Mouse (Mus musculus): Measurements from ENCODE around the gene Otop1. TPM values are rescaled to one million over a fixed set of nuclear protein-coding genes. Genes with fewer than 3 reads are reported as not detected.

Otop1 gene
- polyA plus RNA-seq, 1 experiment from 2014 or later: not detected

- Histone ChIP-seq H3K4me2 (peak overlapping the region; percentile 86), H3K27me3 (no peaks in the 10 kb centered on the region; the same call in 1 of the 2 replicates), H3K36me3 (peaks cover 24% of the 10 kb centered on the region), H3K27ac (replicated peaks) (peak overlapping the region; percentile 81), H3K4me1 (replicated peaks) (peaks cover 12% of the 10 kb centered on the region), H3K9ac (peak overlapping the region; percentile 86), H3K4me3 (peak overlapping the region; percentile 89), H3K9me3 (no peaks in the 10 kb centered on the region)
- 46% methylated on average over 9 of the region's 9 CpGs for WGBS
- ATAC-seq (ENCODE audit: low read depth): peak; percentile 58; the same call in 1 of the 2 replicates
Measured at GRCm38 (mm10) chr5:38259455-38260106, 16.2 kb upstream of the Otop1 start.

- peak within 1 kb of the TSS; percentile 89 for H3K4me3 ChIP-seq
- ATAC-seq (ENCODE audit: low read depth): peak; percentile 80
- no peaks in the 10 kb centered on the region; the same call in 1 of the 2 replicates for H3K27me3 ChIP-seq
- under 1% methylated on average over 40 of the region's 40 CpGs for WGBS
- H3K9me3 ChIP-seq: no peaks in the 10 kb centered on the region
- peaks cover 30% of the 10 kb centered on the region for H3K36me3 ChIP-seq
- H3K4me1 ChIP-seq (replicated peaks): peaks cover 12% of the 10 kb centered on the region
- H3K27ac ChIP-seq (replicated peaks): peak within 1 kb of the TSS; percentile 81
- H3K4me2 ChIP-seq: peak within 1 kb of the TSS; percentile 86
- peak within 1 kb of the TSS; percentile 86 for H3K9ac ChIP-seq
Measured at GRCm38 (mm10) chr5:38260107-38260682, 15.6 kb upstream of the Otop1 start, which contains the start of gene Tmem128. Gene Tmem128, plus strand, starts transcription at chr5:38260185.

- no peak for ATAC-seq (ENCODE audit: low read depth)
- no peak overlapping the region for H3K9ac ChIP-seq
- no peaks in the 10 kb centered on the region for H3K9me3 ChIP-seq
- no peak overlapping the region for H3K4me3 ChIP-seq
- H3K27ac ChIP-seq (replicated peaks): no peak overlapping the region
- H3K27me3 ChIP-seq: peaks cover 28% of the 10 kb centered on the region
- H3K36me3 ChIP-seq: peaks cover 52% of the 10 kb centered on the region
- no peak overlapping the region for H3K4me2 ChIP-seq
- peaks cover 1% of the 10 kb centered on the region for H3K4me1 ChIP-seq (replicated peaks)
- WGBS: 94% methylated on average over 3 of the region's 3 CpGs
Measured at GRCm38 (mm10) chr5:38270942-38271341, 4.8 kb upstream of the Otop1 start.

GRCm38 (mm10) chr5:38273831-38274230, 1.9 kb upstream of the Otop1 start:
- 90% methylated on average over 4 of the region's 4 CpGs for WGBS
- Histone ChIP-seq H3K9ac (no peak overlapping the region), H3K4me2 (no peak overlapping the region), H3K27me3 (peaks cover 57% of the 10 kb centered on the region), H3K9me3 (no peaks in the 10 kb centered on the region), H3K36me3 (peaks cover 27% of the 10 kb centered on the region), H3K4me3 (no peak overlapping the region), H3K27ac (replicated peaks) (no peak overlapping the region), H3K4me1 (replicated peaks) (peaks cover 21% of the 10 kb centered on the region)
- ATAC-seq (ENCODE audit: low read depth): no peak

- no peak for ATAC-seq (ENCODE audit: low read depth)
- 2% methylated on average over 19 of the region's 19 CpGs for WGBS
- Histone ChIP-seq H3K4me1 (replicated peaks) (peaks cover 21% of the 10 kb centered on the region), H3K9ac (no peak overlapping the region), H3K27me3 (peaks cover 81% of the 10 kb centered on the region), H3K4me2 (peak overlapping the region; percentile 37), H3K36me3 (peaks cover 4% of the 10 kb centered on the region), H3K4me3 (peak overlapping the region; percentile 15), H3K27ac (replicated peaks) (no peak overlapping the region), H3K9me3 (no peaks in the 10 kb centered on the region)
Measured at GRCm38 (mm10) chr5:38276451-38276850, 679 bp downstream of the Otop1 start.

- Histone ChIP-seq H3K4me3 (peak overlapping the region; percentile 37), H3K27ac (replicated peaks) (no peak overlapping the region), H3K4me1 (replicated peaks) (peaks cover 21% of the 10 kb centered on the region), H3K4me2 (peak overlapping the region; percentile 61), H3K9me3 (no peaks in the 10 kb centered on the region), H3K9ac (peak overlapping the region; percentile 26; the same call in 1 of the 2 replicates), H3K27me3 (peaks cover 81% of the 10 kb centered on the region), H3K36me3 (no peaks in the 10 kb centered on the region)
- peak; percentile 62; the same call in 1 of the 2 replicates for ATAC-seq (ENCODE audit: low read depth)
- under 1% methylated on average over 62 of the region's 65 CpGs for WGBS
Measured at GRCm38 (mm10) chr5:38277098-38277866, 1.5 kb downstream of the Otop1 start.

GRCm38 (mm10) chr5:38277936-38278600, 2.3 kb downstream of the Otop1 start:
- Histone ChIP-seq H3K4me3 (peak overlapping the region; percentile 37), H3K9ac (0 out of 2 replicates have a peak overlapping the region, but pooled peaks have one; percentile 26), H3K4me2 (peak overlapping the region; percentile 61), H3K4me1 (replicated peaks) (peaks cover 21% of the 10 kb centered on the region), H3K36me3 (no peaks in the 10 kb centered on the region), H3K27me3 (peaks cover 81% of the 10 kb centered on the region), H3K9me3 (no peaks in the 10 kb centered on the region), H3K27ac (replicated peaks) (no peak overlapping the region)
- ATAC-seq (ENCODE audit: low read depth): no peak
- WGBS: 21% methylated on average over 12 of the region's 12 CpGs

- H3K36me3 ChIP-seq: no peaks in the 10 kb centered on the region
- 59% methylated on average over 1 of the region's 1 CpGs for WGBS
- H3K27ac ChIP-seq (replicated peaks): no peak overlapping the region
- no peak overlapping the region for H3K4me2 ChIP-seq
- H3K9ac ChIP-seq: no peak overlapping the region
- H3K4me1 ChIP-seq (replicated peaks): peaks cover 21% of the 10 kb centered on the region
- H3K27me3 ChIP-seq: peaks cover 61% of the 10 kb centered on the region
- no peaks in the 10 kb centered on the region for H3K9me3 ChIP-seq
- H3K4me3 ChIP-seq: no peak overlapping the region
- no peak for ATAC-seq (ENCODE audit: low read depth)
Measured at GRCm38 (mm10) chr5:38280075-38280474, 4.3 kb downstream of the Otop1 start.

GRCm38 (mm10) chr5:38285724-38286123, 10.0 kb downstream of the Otop1 start:
- Histone ChIP-seq H3K36me3 (no peaks in the 10 kb centered on the region), H3K9ac (no peak overlapping the region)

GRCm38 (mm10) chr5:38288476-38288875, 12.7 kb downstream of the Otop1 start:
- Histone ChIP-seq H3K4me2 (no peak overlapping the region), H3K9ac (no peak overlapping the region), H3K27ac (replicated peaks) (no peak overlapping the region), H3K9me3 (no peaks in the 10 kb centered on the region), H3K36me3 (no peaks in the 10 kb centered on the region), H3K4me1 (replicated peaks) (no peaks in the 10 kb centered on the region), H3K27me3 (no peaks in the 10 kb centered on the region), H3K4me3 (no peak overlapping the region)
- no peak for ATAC-seq (ENCODE audit: low read depth)
- WGBS: 92% methylated on average over 3 of the region's 3 CpGs

More at GRCm38 (mm10) chr5:38285724-38286123, 10.0 kb downstream of the Otop1 start:
- no peaks in the 10 kb centered on the region for H3K4me1 ChIP-seq (replicated peaks)
- H3K27ac ChIP-seq (replicated peaks): no peak overlapping the region
- no peak overlapping the region for H3K4me2 ChIP-seq
- H3K9me3 ChIP-seq: no peaks in the 10 kb centered on the region
- no peak for ATAC-seq (ENCODE audit: low read depth)
- no peak overlapping the region for H3K4me3 ChIP-seq
- H3K27me3 ChIP-seq: peaks cover 5% of the 10 kb centered on the region; the same call in 1 of the 2 replicates
- 79% methylated on average over 9 of the region's 9 CpGs for WGBS

GRCm38 (mm10) chr5:38301761-38302411, 26.1 kb downstream of the Otop1 start:
- Histone ChIP-seq H3K4me1 (replicated peaks) (no peaks in the 10 kb centered on the region), H3K9me3 (no peaks in the 10 kb centered on the region), H3K4me3 (no peak overlapping the region), H3K36me3 (no peaks in the 10 kb centered on the region), H3K9ac (no peak overlapping the region), H3K4me2 (no peak overlapping the region), H3K27me3 (no peaks in the 10 kb centered on the region; the same call in 1 of the 2 replicates), H3K27ac (replicated peaks) (no peak overlapping the region)
- no peak for ATAC-seq (ENCODE audit: low read depth)
- WGBS: 90% methylated on average over 12 of the region's 12 CpGs
